Comparison of ENCODE assay signal across 8 mouse cellular contexts in genomic region chr11:75572854-75573650, GRCm38 (mm10). TPM values are rescaled to one million over a fixed set of nuclear protein-coding genes. Genes with fewer than 3 reads are reported as not detected.
DNase-seq lines count a peak whose midpoint lies in the region; ATAC-seq and TF ChIP-seq lines count a peak whose summit lies in the region.

No protein-coding gene starts in this region.

- peak overlapping the region; percentile 25; the same call in 1 of the 2 replicates for H3K9ac ChIP-seq in forebrain, postnatal 0 days
- H3K9ac ChIP-seq in lung, embryonic 16.5 days (ENCODE audit: low read length): peak overlapping the region; percentile 50; the same call in 1 of the 2 replicates

- no peak overlapping the region; the same call in 1 of the 2 replicates for H3K4me3 ChIP-seq in G1E (ENCODE audit: low read depth, low read length)
- no peak overlapping the region for H3K4me3 ChIP-seq in forebrain, postnatal 0 days (ENCODE audit: low read depth, low read length)
- H3K4me3 ChIP-seq in lung, embryonic 16.5 days (ENCODE audit: low read length): no peak overlapping the region

- WGBS in forebrain, postnatal 0 days: 5% methylated on average over 12 of the region's 12 CpGs
- WGBS in lung, embryonic 16.5 days: 8% methylated on average over 12 of the region's 12 CpGs

- H3K27ac ChIP-seq in forebrain, postnatal 0 days (ENCODE audit: low read depth, low read length): peak overlapping the region; percentile 50; the same call in 1 of the 2 replicates
- H3K27ac ChIP-seq in lung, embryonic 16.5 days (ENCODE audit: low read length): peak overlapping the region; percentile 23

- peak; percentile 68; the same call in 1 of the 2 replicates for ATAC-seq in G1E (ENCODE audit: extremely low read depth, insufficient number of reproducible peaks, low FRiP score, poor library complexity, severe bottlenecking)
- peak; percentile 97 for ATAC-seq in forebrain, postnatal 0 days
- peak; percentile 54 to 59 for ATAC-seq in hematopoietic stem cell, adult 5-6 weeks (replicated peaks in 1 of 2; ENCODE audit: insufficient read depth in 1 of 2, low FRiP score in 2 of 2, low TSS enrichment in 1 of 2, low read depth in 1 of 2, poor library complexity in 2 of 2, severe bottlenecking in 2 of 2)
- ATAC-seq in lung, embryonic 16.5 days (ENCODE audit: low read depth): peak; percentile 92

- no peaks in the 10 kb centered on the region for H3K9me3 ChIP-seq in G1E (replicated peaks)
- no peaks in the 10 kb centered on the region for H3K9me3 ChIP-seq in forebrain, postnatal 0 days (ENCODE audit: low read length)
- no peaks in the 10 kb centered on the region for H3K9me3 ChIP-seq in lung, embryonic 16.5 days (ENCODE audit: control insufficient read depth, low read length)

- peaks cover 37% of the 10 kb centered on the region for H3K36me3 ChIP-seq in G1E (replicated peaks)
- peaks cover 22% of the 10 kb centered on the region for H3K36me3 ChIP-seq in forebrain, postnatal 0 days (ENCODE audit: insufficient read depth)
- no peaks in the 10 kb centered on the region for H3K36me3 ChIP-seq in lung, embryonic 16.5 days (ENCODE audit: control insufficient read depth, insufficient read depth, low read length)

- H3K4me1 ChIP-seq in G1E (ENCODE audit: insufficient read depth, low read depth, low read length): peaks cover 35% of the 10 kb centered on the region
- H3K4me1 ChIP-seq in forebrain, postnatal 0 days (ENCODE audit: insufficient read depth): peaks cover 3% of the 10 kb centered on the region; the same call in 1 of the 2 replicates
- peaks cover 12% of the 10 kb centered on the region for H3K4me1 ChIP-seq in lung, embryonic 16.5 days (replicated peaks; ENCODE audit: control insufficient read depth, insufficient read depth, low read length)

- peaks cover 40% of the 10 kb centered on the region for H3K27me3 ChIP-seq in G1E (ENCODE audit: insufficient read depth, low read length)
- H3K27me3 ChIP-seq in forebrain, postnatal 0 days (ENCODE audit: insufficient read depth, low read length): no peaks in the 10 kb centered on the region
- no peaks in the 10 kb centered on the region for H3K27me3 ChIP-seq in lung, embryonic 16.5 days (ENCODE audit: control insufficient read depth, insufficient read depth, low read depth, low read length)

- peak; percentile 74 for TF ChIP-seq CTCF in G1E (IDR thresholded peaks at IDR 0.05; ENCODE audit: low read depth, low read length)
- peak; percentile 95 for TF ChIP-seq CTCF in forebrain, postnatal 0 days (IDR thresholded peaks at IDR 0.05; ENCODE audit: low read depth)

- H3K4me2 ChIP-seq in forebrain, postnatal 0 days (ENCODE audit: low read depth): no peak overlapping the region
- H3K4me2 ChIP-seq in lung, embryonic 16.5 days (ENCODE audit: low read depth, low read length): peak overlapping the region; percentile 36; the same call in 1 of the 2 replicates

- peak; percentile 82 for DNase-seq in G1E (ENCODE audit: low spot score)
- peak; percentile 95 to 97 for DNase-seq in cerebellum, adult 18-20 months
- DNase-seq in forebrain, postnatal 0 days: peak; percentile 93
- peak; percentile 98 for DNase-seq in layer of hippocampus, adult 9-10 months (ENCODE audit: low spot score)
- DNase-seq in ovary, postnatal 10 days (ENCODE audit: low spot score): peak; percentile 91
- DNase-seq in thymus, postnatal 10 days (ENCODE audit: low spot score in 2 of 2): peak; percentile 87 to 95

RNA-seq across cellular contexts. Expression of gene Pitpna, which starts 14.8 kb away (rescaled TPM):
- total RNA-seq in G1E (2014; fragmentation: Nextera tagmentation) (97.5 and 111 TPM in 2 replicates), G1E (2017) (33.0 and 43.2 TPM in 2 replicates)
- polyA plus RNA-seq in G1E (2012): 24.5 and 32.3 TPM in 2 replicates
- total RNA-seq in forebrain, postnatal 0 days (2014; rRNA removed): 83.0 and 95.7 TPM in 2 replicates
- polyA plus RNA-seq in forebrain, postnatal 0 days (2015; fragmentation: Nextera tagmentation; extraction: Ambion mirVana): 85.8 and 101 TPM in 2 replicates
- total RNA-seq in hematopoietic stem cell, adult 5-6 weeks (2017): 55.5 and 98.3 TPM in 2 replicates
- 63.7 and 63.8 TPM in 2 replicates for polyA plus RNA-seq in lung, embryonic 16.5 days (2015; fragmentation: Nextera tagmentation; extraction: Ambion mirVana)

RNA-seq across cellular contexts. Expression of gene Slc43a2, which starts 41.6 kb away (rescaled TPM):
- total RNA-seq in G1E (2014; fragmentation: Nextera tagmentation) (11.5 and 14.2 TPM in 2 replicates), G1E (2017) (3.8 and 4.2 TPM in 2 replicates)
- polyA plus RNA-seq in G1E (2012): 5.3 and 7.5 TPM in 2 replicates
- 16.5 and 24.0 TPM in 2 replicates for total RNA-seq in forebrain, postnatal 0 days (2014; rRNA removed)
- 10.4 and 14.1 TPM in 2 replicates for polyA plus RNA-seq in forebrain, postnatal 0 days (2015; fragmentation: Nextera tagmentation; extraction: Ambion mirVana)
- total RNA-seq in hematopoietic stem cell, adult 5-6 weeks (2017): 8.9 and 17.5 TPM in 2 replicates
- polyA plus RNA-seq in lung, embryonic 16.5 days (2015; fragmentation: Nextera tagmentation; extraction: Ambion mirVana): 7.2 and 7.4 TPM in 2 replicates

RNA-seq across cellular contexts. Expression of gene Inpp5k, which starts 57.7 kb away (rescaled TPM):
- total RNA-seq in G1E (2014; fragmentation: Nextera tagmentation): 42.2 and 56.7 TPM in 2 replicates
- 26.0 and 29.9 TPM in 2 replicates for total RNA-seq in G1E (2017)
- 29.8 and 40.2 TPM in 2 replicates for polyA plus RNA-seq in G1E (2012)
- total RNA-seq in forebrain, postnatal 0 days (2014; rRNA removed): 52.4 and 57.4 TPM in 2 replicates
- polyA plus RNA-seq in forebrain, postnatal 0 days (2015; fragmentation: Nextera tagmentation; extraction: Ambion mirVana): 50.2 and 50.7 TPM in 2 replicates
- 54.1 and 59.6 TPM in 2 replicates for total RNA-seq in hematopoietic stem cell, adult 5-6 weeks (2017)
- polyA plus RNA-seq in lung, embryonic 16.5 days (2015; fragmentation: Nextera tagmentation; extraction: Ambion mirVana): 33.8 and 35.4 TPM in 2 replicates

RNA-seq across cellular contexts. Expression of gene Scarf1, which starts 59.7 kb away (rescaled TPM):
- total RNA-seq in G1E (2014; fragmentation: Nextera tagmentation) (not detected in 2 replicates), G1E (2017) (0.11 TPM in 1 of 2 replicates, not detected in the other)
- polyA plus RNA-seq in G1E (2012): 0.03 and 0.08 TPM in 2 replicates
- 4.0 and 4.5 TPM in 2 replicates for total RNA-seq in forebrain, postnatal 0 days (2014; rRNA removed)
- polyA plus RNA-seq in forebrain, postnatal 0 days (2015; fragmentation: Nextera tagmentation; extraction: Ambion mirVana): 3.1 and 3.5 TPM in 2 replicates
- total RNA-seq in hematopoietic stem cell, adult 5-6 weeks (2017): 12.2 and 17.8 TPM in 2 replicates
- 16.4 and 17.7 TPM in 2 replicates for polyA plus RNA-seq in lung, embryonic 16.5 days (2015; fragmentation: Nextera tagmentation; extraction: Ambion mirVana)
